Mouse (Mus musculus): ENCODE data around the gene Isyna1. TPM values are rescaled to one million over a fixed set of nuclear protein-coding genes. Genes with fewer than 3 reads are reported as not detected.
A peak's percentile ranks its signal among the peaks of the same experiment; 100 is the strongest.

The Isyna1 gene
- total and polyA plus RNA-seq, 3 experiments: 84.1 to 189 TPM; not detected in 1

DNA sequence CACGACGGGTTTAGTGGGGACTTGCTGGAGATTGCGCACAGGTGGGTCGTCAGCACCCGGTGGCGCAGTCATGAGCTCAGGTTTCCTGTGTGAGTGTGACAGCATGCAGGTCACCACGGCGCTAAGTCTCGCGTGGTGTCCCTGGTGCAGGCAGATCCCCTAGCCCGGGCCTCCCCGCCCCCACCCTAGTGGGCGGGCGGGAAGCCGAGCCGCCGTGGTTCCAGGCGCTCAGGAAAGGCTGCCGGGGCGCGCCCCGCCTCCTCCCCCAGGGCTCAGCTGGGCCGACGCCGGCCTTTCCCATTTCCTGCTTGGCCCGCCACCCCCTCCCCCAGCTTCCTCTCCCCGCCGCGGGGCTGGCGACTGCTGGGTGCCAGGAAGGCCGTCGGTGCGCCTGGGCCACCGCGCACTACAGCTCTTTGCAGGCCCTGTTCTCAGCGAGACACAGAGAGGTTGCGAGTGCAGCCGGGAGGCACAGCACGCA is 15.2 kb downstream of the Isyna1 start:
- H3K27me3 ChIP-seq (ENCODE audit: control insufficient read depth in 1 of 2, insufficient read depth in 2 of 2, low read length in 2 of 2): no peaks in the 10 kb centered on the region
- TF ChIP-seq ELF1 (IDR thresholded peaks at IDR 0.05; ENCODE audit: low read depth, low read length) (peak; percentile 60), POLR2A (IDR thresholded peaks at IDR 0.05; ENCODE audit: control insufficient read depth in 1 of 2, insufficient read depth in 1 of 2, low read depth in 1 of 2, low read length in 2 of 2, poor library complexity in 1 of 2) (peak; percentile 40 to 68; a peak in 3 of 4 replicates), HCFC1 (IDR thresholded peaks at IDR 0.05; ENCODE audit: low read depth, low read length) (peak; percentile 48; the same call in 1 of the 2 replicates), CHD1 (IDR thresholded peaks at IDR 0.05; ENCODE audit: low read depth, low read length) (0 out of 2 replicates have a peak, but pooled peaks have one; percentile 30), CHD2 (IDR thresholded peaks at IDR 0.05; ENCODE audit: low read length) (peak; percentile 70), GATA1 (IDR thresholded peaks at IDR 0.05; ENCODE audit: low read depth, low read length) (no peak), ETS1 (IDR thresholded peaks at IDR 0.05; ENCODE audit: low read depth, low read length) (peak; percentile 85), NELFE (IDR thresholded peaks at IDR 0.05; ENCODE audit: low read depth, low read length) (peak; percentile 63), ZKSCAN1 (IDR thresholded peaks at IDR 0.05; ENCODE audit: low read depth, low read length) (no peak), MAZ (IDR thresholded peaks at IDR 0.05; ENCODE audit: low read depth, low read length) (peak; percentile 86; the same call in 1 of the 2 replicates), MYC (IDR thresholded peaks at IDR 0.05; ENCODE audit: low read depth, low read length) (0 out of 2 replicates have a peak, but pooled peaks have one; percentile 18), TCF12 (IDR thresholded peaks at IDR 0.05; ENCODE audit: low read depth, low read length) (peak; percentile 31; the same call in 1 of the 2 replicates), USF1 (IDR thresholded peaks at IDR 0.05; ENCODE audit: low read depth, low read length) (no peak), SIN3A (IDR thresholded peaks at IDR 0.05; ENCODE audit: low read length) (peak; percentile 10; the same call in 1 of the 2 replicates), E2F4 (IDR thresholded peaks at IDR 0.05; ENCODE audit: borderline replicate concordance, low read depth, low read length) (no peak)
- H3K79me2 ChIP-seq (ENCODE audit: control insufficient read depth, insufficient read depth, low read length, poor library complexity): peaks cover 29% of the 10 kb centered on the region
- peak overlapping the region; percentile 55 to 92 for H3K4me3 ChIP-seq (ENCODE audit: control insufficient read depth in 1 of 2, insufficient read depth in 1 of 2, low read depth in 2 of 2, low read length in 2 of 2)
- H3K4me1 ChIP-seq (ENCODE audit: control insufficient read depth in 1 of 2, insufficient read depth in 2 of 2, low read length in 2 of 2): peaks cover 0 to 8% of the 10 kb centered on the region in 2 experiments; a peak in 3 of 4 replicates
- H3K27ac ChIP-seq (ENCODE audit: control insufficient read depth, low read depth, low read length): peak overlapping the region; percentile 87
- no peaks in the 10 kb centered on the region for H3K9me3 ChIP-seq (replicated peaks; ENCODE audit: insufficient read depth, low read length)
- no peaks in the 10 kb centered on the region; a peak in 1 of 4 replicates for H3K36me3 ChIP-seq (ENCODE audit: control insufficient read depth in 1 of 2, insufficient read depth in 2 of 2, low read length in 2 of 2)
- peak; percentile 90 for DNase-seq (ENCODE audit: low read depth, low spot score)
- peak overlapping the region; percentile 96 for H3K9ac ChIP-seq (ENCODE audit: control insufficient read depth, low read depth, low read length, poor library complexity, severe bottlenecking)

DNA sequence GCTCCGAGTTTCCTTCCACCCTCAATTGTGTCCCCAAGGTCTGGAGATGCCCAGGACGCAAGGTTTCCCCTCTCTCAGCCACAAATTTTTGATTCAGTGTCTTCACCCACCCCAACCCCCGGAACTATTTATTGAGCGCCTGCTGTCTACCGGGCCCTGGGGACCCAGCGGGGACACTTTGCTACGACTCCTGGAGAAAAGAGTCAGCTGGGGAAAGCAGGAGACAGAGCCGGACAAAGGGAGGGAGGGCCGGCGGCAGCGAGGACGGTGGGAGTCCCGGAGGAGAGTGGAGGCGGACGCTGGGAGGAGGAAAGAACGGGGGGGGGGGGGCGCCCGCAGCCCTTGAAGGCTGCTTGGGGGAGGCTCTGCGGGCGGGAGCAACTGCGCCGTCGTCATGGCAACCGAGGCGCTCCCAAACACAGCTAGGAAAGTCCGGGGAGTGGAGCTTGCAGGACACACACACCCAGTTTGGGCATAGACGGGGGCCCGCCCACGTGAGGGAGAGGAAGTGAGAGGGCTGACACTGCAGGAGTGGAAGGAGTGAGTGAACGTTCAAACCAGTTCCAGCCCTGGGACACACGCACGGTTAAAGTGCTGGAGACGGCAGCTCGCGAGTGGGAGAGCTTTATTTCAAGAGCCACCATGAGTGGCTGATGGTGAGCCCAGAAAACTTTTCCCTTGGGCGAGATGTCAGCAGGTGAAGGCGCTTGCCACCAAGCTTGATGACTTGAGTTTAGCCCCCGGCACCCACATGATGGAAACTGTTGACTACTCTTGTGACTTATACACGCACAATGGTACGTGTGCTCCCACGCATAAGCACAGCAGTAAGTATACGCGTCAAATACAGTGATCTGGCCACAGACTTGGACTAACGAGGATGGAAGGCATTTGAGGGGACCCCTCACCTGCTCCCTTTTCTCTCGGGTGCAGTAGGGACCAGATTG is 15.9 kb downstream of the Isyna1 start:
- peak overlapping the region; percentile 55 to 92 for H3K4me3 ChIP-seq (ENCODE audit: control insufficient read depth in 1 of 2, insufficient read depth in 1 of 2, low read depth in 2 of 2, low read length in 2 of 2)
- peak overlapping the region; percentile 96 for H3K9ac ChIP-seq (ENCODE audit: control insufficient read depth, low read depth, low read length, poor library complexity, severe bottlenecking)
- DNase-seq (ENCODE audit: low read depth, low spot score): peak; percentile 97
- H3K36me3 ChIP-seq (ENCODE audit: control insufficient read depth in 1 of 2, insufficient read depth in 2 of 2, low read length in 2 of 2): no peaks in the 10 kb centered on the region; a peak in 1 of 4 replicates
- TF ChIP-seq CTCF (IDR thresholded peaks at IDR 0.05 in 2 of 3, conservative IDR thresholded peaks at IDR 0.05 in 1 of 3; ENCODE audit: control insufficient read depth in 1 of 3, insufficient read depth in 1 of 3, low read depth in 2 of 3, low read length in 3 of 3, poor library complexity in 1 of 3, severe bottlenecking in 1 of 3): no peak
- peak; percentile 43; the same call in 1 of the 2 replicates for TF ChIP-seq NELFE (IDR thresholded peaks at IDR 0.05; ENCODE audit: low read depth, low read length)
- TF ChIP-seq USF1 (IDR thresholded peaks at IDR 0.05; ENCODE audit: low read depth, low read length): peak; percentile 69
- peak; percentile 86; the same call in 1 of the 2 replicates for TF ChIP-seq CHD1 (IDR thresholded peaks at IDR 0.05; ENCODE audit: low read depth, low read length)
- peak; percentile 72 for TF ChIP-seq SIN3A (IDR thresholded peaks at IDR 0.05; ENCODE audit: low read length)
- peak; percentile 77; the same call in 1 of the 2 replicates for TF ChIP-seq MAZ (IDR thresholded peaks at IDR 0.05; ENCODE audit: low read depth, low read length)
- no peak for TF ChIP-seq HCFC1 (IDR thresholded peaks at IDR 0.05; ENCODE audit: low read depth, low read length)
- no peak for TF ChIP-seq ZKSCAN1 (IDR thresholded peaks at IDR 0.05; ENCODE audit: low read depth, low read length)
- TF ChIP-seq MXI1 (IDR thresholded peaks at IDR 0.05; ENCODE audit: low read depth, low read length): peak; percentile 92
- peak in 1 of 2 experiments; percentile 50; a peak in 2 of 4 replicates for TF ChIP-seq POLR2A (IDR thresholded peaks at IDR 0.05; ENCODE audit: control insufficient read depth in 1 of 2, insufficient read depth in 1 of 2, low read depth in 1 of 2, low read length in 2 of 2, poor library complexity in 1 of 2)
- no peak for TF ChIP-seq TCF12 (IDR thresholded peaks at IDR 0.05; ENCODE audit: low read depth, low read length)
- no peak for TF ChIP-seq POLR2AphosphoS5 (IDR thresholded peaks at IDR 0.05; ENCODE audit: borderline replicate concordance, low read depth, low read length)
- no peak for TF ChIP-seq UBTF (IDR thresholded peaks at IDR 0.05; ENCODE audit: borderline replicate concordance, insufficient read depth, low read depth, low read length)
- no peak for TF ChIP-seq RCOR1 (IDR thresholded peaks at IDR 0.05; ENCODE audit: low read depth, low read length)
- peak; percentile 32; the same call in 1 of the 2 replicates for TF ChIP-seq ETS1 (IDR thresholded peaks at IDR 0.05; ENCODE audit: low read depth, low read length)
- TF ChIP-seq ELF1 (IDR thresholded peaks at IDR 0.05; ENCODE audit: low read depth, low read length): 0 out of 2 replicates have a peak, but pooled peaks have one; percentile 4
- peaks cover 27% of the 10 kb centered on the region for H3K79me2 ChIP-seq (ENCODE audit: control insufficient read depth, insufficient read depth, low read length, poor library complexity)
- H3K4me1 ChIP-seq (ENCODE audit: control insufficient read depth in 1 of 2, insufficient read depth in 2 of 2, low read length in 2 of 2): peaks cover 0 to 8% of the 10 kb centered on the region in 2 experiments; a peak in 3 of 4 replicates
- H3K9me3 ChIP-seq (replicated peaks; ENCODE audit: insufficient read depth, low read length): no peaks in the 10 kb centered on the region
- H3K27ac ChIP-seq (ENCODE audit: control insufficient read depth, low read depth, low read length): peak overlapping the region; percentile 87
- H3K27me3 ChIP-seq (ENCODE audit: control insufficient read depth in 1 of 2, insufficient read depth in 2 of 2, low read length in 2 of 2): no peaks in the 10 kb centered on the region

Data from MEL (cell line).